Mouse (Mus musculus) stomach, postnatal 0 days (tissue): ENCODE measurements around the gene Htt. TPM values are rescaled to one million over a fixed set of nuclear protein-coding genes. Genes with fewer than 3 reads are reported as not detected.
A peak's percentile ranks its signal among the peaks of the same experiment; 100 is the strongest.

ENCODE experiments used
- ATAC-seq: fragments of 200-750 bp; cut with Nextera tagmentation; 2 replicates; pipeline ENCODE4 v1.8.0; 2017; ENCODE audit not compliant: low FRiP score, low TSS enrichment
- DNase-seq: peaks from one replicate; pipeline ENCODE4 v3.0.0-alpha.2; 2016; ENCODE audit warnings: low spot score
- H3K27ac ChIP-seq: fragments of 300-500 bp; sonication (generic); replicated peaks from 2 replicates; pipeline ENCODE4 v1.5.1; 2014; ENCODE audit warnings: mild to moderate bottlenecking, control low read depth
- H3K27me3 ChIP-seq: fragments of 300-500 bp; sonication (generic); 2 replicates; pipeline ENCODE4 v1.6.1; 2014; ENCODE audit warnings: low read length; ENCODE audit not compliant: control insufficient read depth, insufficient read depth
- H3K36me3 ChIP-seq: fragments of 300-500 bp; sonication (generic); 2 replicates; pipeline ENCODE4 v1.6.1; 2014; ENCODE audit warnings: low read length, mixed read lengths; ENCODE audit not compliant: control insufficient read depth, insufficient read depth
- H3K4me1 ChIP-seq: fragments of 300-500 bp; sonication (generic); replicated peaks from 2 replicates; pipeline ENCODE4 v1.6.1; 2014; ENCODE audit warnings: antibody characterized with exemption; ENCODE audit not compliant: control insufficient read depth, insufficient read depth
- H3K4me2 ChIP-seq: fragments of 300-500 bp; sonication (generic); replicated peaks from 2 replicates; pipeline ENCODE4 v1.6.1; 2014; ENCODE audit warnings: low read depth, mild to moderate bottlenecking, control low read depth, moderate library complexity
- H3K4me3 ChIP-seq: fragments of 300-500 bp; sonication (generic); 2 replicates; pipeline ENCODE4 v1.5.1; 2014; ENCODE audit warnings: low read depth, low read length, control low read depth
- H3K9ac ChIP-seq: fragments of 300-500 bp; sonication (generic); 2 replicates; pipeline ENCODE4 v1.6.1; 2014; ENCODE audit warnings: mild to moderate bottlenecking, low read length, control low read depth, mixed read lengths
- H3K9me3 ChIP-seq: fragments of 300-500 bp; sonication (generic); 2 replicates; pipeline ENCODE4 v1.6.1; 2016; ENCODE audit warnings: low read length; ENCODE audit not compliant: control insufficient read depth
- CTCF ChIP-seq: IDR thresholded peaks from 2 replicates; pipeline ENCODE4 v1.5.1; 2016; ENCODE audit warnings: antibody characterized with exemption, low read depth, mild to moderate bottlenecking, moderate library complexity
- EP300 ChIP-seq: optimal IDR thresholded peaks from 2 replicates; pipeline ENCODE3; 2016; ENCODE audit warnings: antibody characterized with exemption
- WGBS: fragments of 180-500 bp; shearing (Covaris S2); extraction: QIAGEN DNeasy Blood & Tissue Kit; methylation state at CpG from one replicate; pipeline ENCODE4 v1.1.7; 2014; 5-methylcytosine and 5-hydroxymethylcytosine counted together
- microRNA counts: library from miRNA; unstranded; fragments of <30 nt; microRNA quantifications from one replicate; lab custom pipeline; 2015
- microRNA-seq: library from miRNA; unstranded; fragments of <30 nt; microRNA quantifications from one replicate; pipeline ENCODE4, GENCODE M21; 2016
- polyA plus RNA-seq: library from polyadenylated mRNA; unstranded; fragments of >200 nt; fragmentation: Nextera tagmentation; extraction: Ambion mirVana; gene quantifications from 2 replicates; pipeline ENCODE4 v1.2.1, GENCODE M21; 2015

The Htt gene
- polyA plus RNA-seq, 1 experiment from 2014 or later: 3.5 TPM

GRCm38 (mm10) chr5:34954508-34954907 lies 193.0 kb downstream of the Htt start:
- Histone ChIP-seq H3K4me1 (peaks cover 6% of the 10 kb centered on the region), H3K4me2 (no peak overlapping the region), H3K9ac (no peak overlapping the region), H3K4me3 (no peak overlapping the region), H3K27ac (no peak overlapping the region), H3K36me3 (no peaks in the 10 kb centered on the region), H3K27me3 (no peaks in the 10 kb centered on the region), H3K9me3 (no peaks in the 10 kb centered on the region)
- ATAC-seq: no peak
- DNase-seq: no peak
- TF ChIP-seq CTCF (no peak), EP300 (no peak)
- WGBS: 68% methylated on average over 6 of the region's 6 CpGs

DNA sequence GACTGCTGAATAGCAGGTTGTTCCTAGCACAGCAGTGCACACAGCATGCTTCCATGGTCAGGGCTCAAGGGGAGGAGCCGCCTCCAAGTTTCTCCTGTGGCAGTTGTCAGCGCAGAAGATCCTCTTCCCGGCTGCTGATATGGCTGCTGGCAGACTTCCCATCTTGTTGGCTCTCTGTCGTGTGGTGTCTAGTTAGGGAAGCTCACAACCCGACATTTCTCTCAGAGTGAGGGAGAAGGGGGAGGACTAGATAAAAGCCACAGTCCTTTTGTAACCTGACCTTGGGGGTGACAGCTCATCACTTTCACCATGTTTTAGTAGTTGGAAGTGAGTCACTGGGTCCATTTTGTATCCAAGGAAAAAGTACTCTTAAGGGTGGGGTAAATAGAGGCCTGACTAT lies 194.1 kb downstream of the Htt start:
- H3K9ac ChIP-seq: no peak overlapping the region
- H3K9me3 ChIP-seq: no peaks in the 10 kb centered on the region
- no peaks in the 10 kb centered on the region for H3K27me3 ChIP-seq
- no peak overlapping the region for H3K4me3 ChIP-seq
- no peak overlapping the region for H3K27ac ChIP-seq
- H3K36me3 ChIP-seq: no peaks in the 10 kb centered on the region
- no peak for TF ChIP-seq CTCF
- no peak for TF ChIP-seq EP300
- no peak overlapping the region for H3K4me2 ChIP-seq
- ATAC-seq: no peak
- peaks cover 6% of the 10 kb centered on the region for H3K4me1 ChIP-seq
- DNase-seq: no peak
- 39% methylated on average over 5 of the region's 5 CpGs for WGBS

DNA sequence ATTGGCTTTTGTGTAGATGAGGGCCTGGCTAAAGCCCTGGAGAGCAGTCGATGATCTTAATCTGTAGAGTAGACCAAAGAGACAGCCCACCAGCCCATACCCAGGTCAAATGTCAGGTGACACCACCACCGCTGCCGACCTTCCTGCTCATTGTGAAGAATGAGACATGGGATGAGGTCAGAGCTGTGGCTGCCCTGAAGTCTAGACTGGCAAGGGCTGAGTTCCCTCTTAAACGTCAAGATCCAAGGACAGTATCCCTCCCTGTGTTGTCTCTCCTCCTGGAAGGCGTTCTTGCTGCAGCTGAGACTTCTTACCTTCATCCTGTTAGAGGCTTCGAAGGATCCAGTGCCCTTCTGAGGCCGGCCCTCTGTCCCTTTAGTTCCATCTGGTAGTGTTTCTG lies 194.6 kb downstream of the Htt start:
- Histone ChIP-seq H3K9ac (no peak overlapping the region), H3K27me3 (no peaks in the 10 kb centered on the region), H3K27ac (no peak overlapping the region), H3K4me1 (peaks cover 6% of the 10 kb centered on the region), H3K9me3 (no peaks in the 10 kb centered on the region), H3K4me3 (no peak overlapping the region), H3K36me3 (no peaks in the 10 kb centered on the region), H3K4me2 (no peak overlapping the region)
- TF ChIP-seq EP300 (no peak), CTCF (no peak)
- WGBS: 81% methylated on average over 7 of the region's 7 CpGs
- ATAC-seq: no peak
- no peak for DNase-seq

- Histone ChIP-seq H3K36me3 (no peaks in the 10 kb centered on the region), H3K4me3 (no peak overlapping the region), H3K9ac (0 out of 2 replicates have a peak overlapping the region, but pooled peaks have one; percentile 23), H3K9me3 (no peaks in the 10 kb centered on the region), H3K4me2 (no peak overlapping the region), H3K4me1 (peaks cover 6% of the 10 kb centered on the region), H3K27ac (no peak overlapping the region), H3K27me3 (no peaks in the 10 kb centered on the region)
- DNase-seq: no peak
- 43% methylated on average over 2 of the region's 2 CpGs for WGBS
- no peak for TF ChIP-seq CTCF
- TF ChIP-seq EP300: no peak
- no peak for ATAC-seq
These were observed 195.5 kb downstream of the Htt start for GRCm38 (mm10) chr5:34957015-34957414.

GRCm38 (mm10) chr5:34960021-34960420 lies 198.5 kb downstream of the Htt start:
- 70% methylated on average over 1 of the region's 1 CpGs for WGBS
- peaks cover 6% of the 10 kb centered on the region for H3K4me1 ChIP-seq
- H3K36me3 ChIP-seq: no peaks in the 10 kb centered on the region
- DNase-seq: no peak
- H3K27ac ChIP-seq: no peak overlapping the region
- H3K9ac ChIP-seq: no peak overlapping the region
- no peak overlapping the region for H3K4me2 ChIP-seq
- no peak for ATAC-seq
- H3K27me3 ChIP-seq: no peaks in the 10 kb centered on the region
- no peaks in the 10 kb centered on the region for H3K9me3 ChIP-seq
- no peak for TF ChIP-seq CTCF
- TF ChIP-seq EP300: no peak
- no peak overlapping the region for H3K4me3 ChIP-seq

MicroRNAs encoded within 50 kb of the gene (microRNA counts, 519-probe panel; counts per million panel counts)
- microRNA mmu-miR-467g (lab: Ali Mortazavi, UCI): not detected

Small RNAs within 50 kb of the gene (microRNA-seq; reads per million reads assigned to microRNA genes)
- gene Mir467g: not detected

Other genes with a start within 250 kb of the Htt start
- gene Tnip2, start 247.7 kb upstream of the Htt start, polyA plus RNA-seq: 16.2 and 17.7 TPM in 2 replicates
- gene Sh3bp2, start 235.9 kb upstream of the Htt start, polyA plus RNA-seq: 4.2 and 4.9 TPM in 2 replicates
- gene Add1, start 188.1 kb upstream of the Htt start, polyA plus RNA-seq: 68.6 and 69.3 TPM in 2 replicates
- gene Mfsd10, start 124.5 kb upstream of the Htt start, polyA plus RNA-seq: 57.4 and 62.0 TPM in 2 replicates
- gene Nop14, start 101.6 kb upstream of the Htt start, polyA plus RNA-seq: 13.1 and 14.2 TPM in 2 replicates
- gene Grk4, start 101.4 kb upstream of the Htt start, polyA plus RNA-seq: 1.2 and 2.0 TPM in 2 replicates
- gene Msantd1, start 146.3 kb downstream of the Htt start, polyA plus RNA-seq: 0.24 and 0.36 TPM in 2 replicates
- gene Rgs12, start 187.7 kb downstream of the Htt start, polyA plus RNA-seq: 12.7 and 14.2 TPM in 2 replicates